Mouse (Mus musculus) testis, adult 2 months (tissue): ENCODE data around the gene Sap30.

Experiments
- CTCF ChIP-seq: fragments of 200-500 bp; IDR thresholded peaks from 2 replicates; pipeline ENCODE4 v1.5.1; 2012; ENCODE audit warnings: low read depth, mild to moderate bottlenecking, inconsistent platforms, low read length, moderate library complexity; ENCODE audit not compliant: control insufficient read depth, insufficient read depth, insufficient replicate concordance
- POLR2A ChIP-seq: fragments of 200-500 bp; IDR thresholded peaks from 2 replicates; pipeline ENCODE4 v1.6.1; 2012; ENCODE audit warnings: low read depth, mild to moderate bottlenecking, inconsistent platforms, low read length, moderate library complexity; ENCODE audit not compliant: control insufficient read depth

DNA sequence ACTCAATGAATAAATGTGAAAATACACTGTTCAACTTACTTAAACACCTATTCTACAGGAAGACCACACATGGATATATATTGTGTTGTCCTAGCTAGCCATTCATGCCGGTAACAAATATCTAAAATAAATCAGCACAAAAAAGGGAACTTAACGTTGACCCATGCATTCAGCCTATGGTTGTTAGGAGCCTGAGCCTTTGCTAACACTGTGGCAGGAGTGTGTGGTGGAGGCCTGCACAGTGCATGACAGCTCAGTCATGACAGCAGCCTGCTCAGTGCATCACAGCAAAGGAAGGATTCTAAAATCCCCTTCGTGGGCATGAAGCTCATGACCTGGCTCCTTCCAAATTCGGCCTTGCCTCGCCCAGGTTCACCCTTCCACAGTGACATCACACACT is 46.1 kb downstream of the Sap30 start:
- no peak for TF ChIP-seq POLR2A
- no peak for TF ChIP-seq CTCF
